Mouse (Mus musculus): ENCODE measurements around the gene Otud3. TPM values are rescaled to one million over a fixed set of nuclear protein-coding genes. Genes with fewer than 3 reads are reported as not detected.

Gene Otud3
- total RNA-seq, 1 experiment from 2014 or later, result 19.8 TPM

- ATAC-seq (ENCODE audit: extremely low read depth, insufficient number of reproducible peaks, low FRiP score, poor library complexity, severe bottlenecking), result no peak
Observed at GRCm38 (mm10) chr4:138859245-138859644, 54.5 kb downstream of the Otud3 start.

GRCm38 (mm10) chr4:138858446-138858845 is 55.3 kb downstream of the Otud3 start:
- ATAC-seq (ENCODE audit: extremely low read depth, insufficient number of reproducible peaks, low FRiP score, poor library complexity, severe bottlenecking), result no peak

DNA sequence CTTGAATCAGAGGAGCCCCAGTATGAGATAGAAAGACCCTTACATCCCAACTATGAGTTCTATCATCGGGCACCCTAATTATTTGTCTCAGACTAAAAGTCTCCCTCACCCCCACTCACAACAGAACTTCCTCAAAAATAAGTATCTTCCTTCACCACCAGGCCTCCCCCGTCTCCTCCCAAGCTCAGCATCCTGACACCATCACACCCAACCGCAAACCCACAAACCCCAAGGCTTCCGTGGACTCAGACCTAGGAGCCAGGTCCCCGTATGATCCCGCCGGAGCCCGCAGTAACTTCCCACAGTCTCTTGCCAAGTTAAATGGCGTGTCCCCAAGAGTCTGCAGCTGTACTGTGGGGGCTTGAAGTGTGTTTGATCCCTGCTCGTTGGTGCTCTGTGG is 56.2 kb downstream of the Otud3 start:
- ATAC-seq (ENCODE audit: extremely low read depth, insufficient number of reproducible peaks, low FRiP score, poor library complexity, severe bottlenecking), result no peak

- ATAC-seq (ENCODE audit: extremely low read depth, insufficient number of reproducible peaks, low FRiP score, poor library complexity, severe bottlenecking), result peak; percentile 79
Observed at GRCm38 (mm10) chr4:138856491-138856890, 57.3 kb downstream of the Otud3 start.

DNA sequence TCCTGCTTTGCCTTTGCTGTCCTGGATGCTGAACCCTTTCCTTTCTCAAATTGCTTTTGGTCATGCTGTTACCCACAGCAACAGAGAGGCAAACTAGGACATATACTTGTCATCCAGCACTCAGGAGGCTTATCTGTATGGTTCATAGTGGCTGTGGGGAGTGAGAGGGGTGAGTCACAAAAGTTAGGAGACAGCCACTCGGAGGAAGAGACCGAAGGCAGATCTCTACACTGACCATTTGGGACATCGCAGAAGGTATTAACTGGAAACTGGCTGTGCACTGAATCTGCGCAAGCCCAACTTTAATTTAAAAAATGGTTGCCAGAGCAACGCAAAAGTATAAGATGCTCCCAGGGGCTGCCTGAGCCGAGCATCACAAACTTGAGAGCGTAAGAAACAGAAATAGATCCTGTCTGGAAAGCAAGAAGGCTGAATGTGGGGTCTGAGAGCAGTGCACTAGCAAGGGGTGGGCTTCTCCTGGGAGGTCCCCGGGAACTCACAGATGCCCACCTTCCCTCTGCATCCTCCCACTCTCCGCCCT is 58.6 kb downstream of the Otud3 start:
- ATAC-seq (ENCODE audit: extremely low read depth, insufficient number of reproducible peaks, low FRiP score, poor library complexity, severe bottlenecking), result no peak

DNA sequence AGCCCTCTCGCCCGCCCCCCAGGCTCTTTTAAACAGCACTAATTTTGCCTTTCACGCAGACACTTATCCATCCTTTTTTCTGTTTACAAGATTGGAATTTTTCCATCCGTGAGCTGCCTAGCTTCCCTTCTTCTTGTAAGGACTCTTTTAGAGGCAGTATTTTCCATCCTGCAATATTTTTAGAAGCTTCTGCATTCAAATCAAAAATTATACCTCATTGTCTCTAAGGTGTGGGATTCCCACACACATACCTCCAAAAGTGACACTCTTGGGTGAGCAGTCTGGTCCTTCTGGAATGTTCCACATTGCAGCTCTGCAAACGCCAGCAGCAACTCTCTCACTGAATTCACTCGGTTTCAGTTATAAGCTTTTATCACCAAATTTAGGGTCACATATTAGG is 60.8 kb downstream of the Otud3 start:
- no peak for ATAC-seq (ENCODE audit: extremely low read depth, insufficient number of reproducible peaks, low FRiP score, poor library complexity, severe bottlenecking)

- ATAC-seq (ENCODE audit: extremely low read depth, insufficient number of reproducible peaks, low FRiP score, poor library complexity, severe bottlenecking), result peak; percentile 68; the same call in 1 of the 2 replicates
Observed at GRCm38 (mm10) chr4:138851463-138851862, 62.3 kb downstream of the Otud3 start.

Other genes starting within 250 kb of the Otud3 start
- not detected in 2 replicates for gene Pla2g2c, start 189.2 kb downstream of the Otud3 start, total RNA-seq (2017)
- not detected in 2 replicates for gene Ubxn10, start 176.8 kb downstream of the Otud3 start, total RNA-seq (2017)
- gene Pla2g2f, start 156.3 kb downstream of the Otud3 start, total RNA-seq (2017), result not detected in 2 replicates
- not detected in 2 replicates for gene Pla2g2d, start 138.2 kb downstream of the Otud3 start, total RNA-seq (2017)
- not detected in 2 replicates for gene Pla2g5, start 50.5 kb downstream of the Otud3 start, total RNA-seq (2017)
- gene Gm13030, start 40.0 kb downstream of the Otud3 start, total RNA-seq (2017), result not detected in 2 replicates
- gene Pla2g2e, start 36.0 kb downstream of the Otud3 start, total RNA-seq (2017), result not detected in 2 replicates
- not detected in 2 replicates for gene Rnf186, start 53.2 kb upstream of the Otud3 start, total RNA-seq (2017)
- 16.5 and 22.1 TPM in 2 replicates for gene Tmco4, start 58.9 kb upstream of the Otud3 start, total RNA-seq (2017)
- not detected in 2 replicates for gene Htr6, start 161.6 kb upstream of the Otud3 start, total RNA-seq (2017)
- not detected in 2 replicates for gene Nbl1, start 179.0 kb upstream of the Otud3 start, total RNA-seq (2017)
- gene Minos1, start 217.2 kb upstream of the Otud3 start, total RNA-seq (2017), result 66.9 and 68.0 TPM in 2 replicates

Measured in neutrophil, adult 5-6 weeks (primary cell).